Mouse (Mus musculus) heart, embryonic 12.5 days (tissue): ENCODE data around the gene Dpy19l1. TPM values are rescaled to one million over a fixed set of nuclear protein-coding genes. Genes with fewer than 3 reads are reported as not detected.

ENCODE experiments used
- polyA plus RNA-seq: library from polyadenylated mRNA; unstranded; fragments of >200 nt; fragmentation: Nextera tagmentation; extraction: Ambion mirVana; gene quantifications from 2 replicates; pipeline ENCODE4 v1.2.1, GENCODE M21; 2016

The Dpy19l1 gene
- polyA plus RNA-seq, 1 experiment from 2014 or later: 15.8 TPM

Other genes starting within 250 kb of the Dpy19l1 start
- gene Cypt4, start 122.1 kb upstream of the Dpy19l1 start, polyA plus RNA-seq: not detected in 2 replicates
- 0.30 and 0.41 TPM in 2 replicates for gene Dpy19l2, start 193.2 kb upstream of the Dpy19l1 start, polyA plus RNA-seq